Comparison of ENCODE assay signal across 9 mouse cellular contexts in the genomic region with DNA sequence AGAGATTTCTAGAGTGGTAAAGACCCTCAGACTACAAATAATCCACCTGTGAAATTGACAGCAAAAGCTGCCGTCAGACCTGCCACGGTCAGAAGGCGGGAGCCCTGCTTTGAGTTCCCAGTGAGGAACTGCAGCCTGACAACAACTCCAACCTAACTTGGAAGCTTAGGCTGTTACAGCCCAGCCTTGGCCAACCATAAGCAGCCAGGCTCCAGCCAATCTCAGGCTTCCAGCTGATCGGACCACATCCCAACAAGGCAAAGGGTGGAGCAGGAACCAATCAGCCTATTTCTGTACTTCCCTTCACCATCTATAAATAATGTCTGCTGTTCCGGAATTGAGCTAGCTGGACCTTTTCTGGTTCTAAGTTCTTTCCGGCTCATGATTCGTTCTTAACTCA. TPM values are rescaled to one million over a fixed set of nuclear protein-coding genes. Genes with fewer than 3 reads are reported as not detected.
DNase-seq lines count a peak whose midpoint lies in the region.
"Had no signal": no experiment of that assay in that cellular context is flagged by ENCODE, and none has a peak within 500 bp of the region (broad histone marks: within the 10 kb centered on the region; RNA-seq: fewer than 3 reads in every experiment).

No protein-coding gene starts in this region.

- intact Hi-C loops in heart, postnatal 10 days (cut with DNase I), result no loop called here
- intact Hi-C loops in left cerebral cortex, postnatal 25 days (cut with DNase I), result loop anchor here (2.0 kb wide), 1 partner anchor 117 kb away; no protein-coding TSS in a partner anchor

- peak; percentile 74 for DNase-seq in right cerebral cortex, adult 18-20 months
- DNase-seq in right cerebral cortex, postnatal 25 days, result no peak
- DNase-seq in heart, postnatal 10 days, result peak; percentile 52 to 58
- peak; percentile 38 to 86 for DNase-seq in left cerebral cortex, postnatal 25 days (ENCODE audit: low spot score in 2 of 2)
- DNase-seq in telencephalon, adult 2 months (ENCODE audit: low read depth, low spot score), result peak; percentile 91
- DNase-seq in testis, postnatal 14 days (ENCODE audit: low spot score), result no peak
- no peak for DNase-seq in urinary bladder, postnatal 25 days (ENCODE audit: low spot score)
- DNase-seq: adrenal gland, postnatal 25 days; embryo, embryonic 11 days had no signal

RNA-seq across cellular contexts. Expression of gene 1700028K03Rik, which starts 12.6 kb away (rescaled TPM):
- total RNA-seq in heart, postnatal 10 days (2021), result under 1 TPM in 1 of 2 experiments, not detected in 1; 0.12 TPM
- total RNA-seq in left cerebral cortex, postnatal 25 days (2021), result 1 to 10 TPM in 1 of 2 experiments, under 1 TPM in 1; 0.85 to 1.2 TPM

RNA-seq across cellular contexts. Expression of gene Gm42669, which starts 14.5 kb away (rescaled TPM):
- not detected for total RNA-seq in heart, postnatal 10 days (2021)
- total RNA-seq in left cerebral cortex, postnatal 25 days (2021), result under 1 TPM; 0.37 to 0.69 TPM
- total RNA-seq: adrenal gland, postnatal 25 days had no signal

Comparison
In these comparisons a context has a peak if more than half of its experiments do, and no peak if none do; other contexts are left out.
1. DNase-seq: peak in right cerebral cortex, adult 18-20 months (single experiment), heart, postnatal 10 days (2 of 2), left cerebral cortex, postnatal 25 days (2 of 2) and telencephalon, adult 2 months (single experiment); none in right cerebral cortex, postnatal 25 days (single experiment), testis, postnatal 14 days (single experiment) and urinary bladder, postnatal 25 days (single experiment).